Mouse (Mus musculus): ENCODE results near the gene Atp2b4. TPM values are rescaled to one million over a fixed set of nuclear protein-coding genes. Genes with fewer than 3 reads are reported as not detected.

Gene Atp2b4
- polyA plus RNA-seq, 1 experiment from 2014 or later, result 38.8 TPM

GRCm38 (mm10) chr1:133694876-133695275 is 106.0 kb downstream of the Atp2b4 start:
- WGBS, result 88% methylated on average over 1 of the region's 1 CpGs
- ATAC-seq (ENCODE audit: insufficient number of reproducible peaks, insufficient read depth, low FRiP score, low read depth), result no peak
- Histone ChIP-seq H3K4me1 (ENCODE audit: control insufficient read depth, insufficient read depth, low read length) (peaks cover 25% of the 10 kb centered on the region), H3K9ac (replicated peaks; ENCODE audit: low read depth, low read length) (no peak overlapping the region), H3K27ac (ENCODE audit: low read length) (peak overlapping the region; percentile 80), H3K36me3 (ENCODE audit: control insufficient read depth, insufficient read depth, low read length) (no peaks in the 10 kb centered on the region), H3K4me2 (replicated peaks; ENCODE audit: low read depth, low read length) (no peak overlapping the region), H3K4me3 (ENCODE audit: low read depth, low read length) (no peak overlapping the region), H3K9me3 (ENCODE audit: control insufficient read depth, low read depth, low read length) (no peaks in the 10 kb centered on the region), H3K27me3 (ENCODE audit: control insufficient read depth, insufficient read depth, low read length) (no peaks in the 10 kb centered on the region)

GRCm38 (mm10) chr1:133694301-133694700 is 106.5 kb downstream of the Atp2b4 start:
- no peak for ATAC-seq (ENCODE audit: insufficient number of reproducible peaks, insufficient read depth, low FRiP score, low read depth)

GRCm38 (mm10) chr1:133693536-133694114 is 107.2 kb downstream of the Atp2b4 start:
- 59% methylated on average over 11 of the region's 11 CpGs for WGBS
- Histone ChIP-seq H3K4me1 (ENCODE audit: control insufficient read depth, insufficient read depth, low read length) (peaks cover 25% of the 10 kb centered on the region), H3K4me2 (replicated peaks; ENCODE audit: low read depth, low read length) (no peak overlapping the region), H3K9me3 (ENCODE audit: control insufficient read depth, low read depth, low read length) (no peaks in the 10 kb centered on the region), H3K27ac (ENCODE audit: low read length) (peak overlapping the region; percentile 80; the same call in 1 of the 2 replicates), H3K4me3 (ENCODE audit: low read depth, low read length) (no peak overlapping the region), H3K27me3 (ENCODE audit: control insufficient read depth, insufficient read depth, low read length) (no peaks in the 10 kb centered on the region), H3K36me3 (ENCODE audit: control insufficient read depth, insufficient read depth, low read length) (no peaks in the 10 kb centered on the region), H3K9ac (replicated peaks; ENCODE audit: low read depth, low read length) (no peak overlapping the region)
- no peak for ATAC-seq (ENCODE audit: insufficient number of reproducible peaks, insufficient read depth, low FRiP score, low read depth)

More at GRCm38 (mm10) chr1:133694301-133694700, 106.5 kb downstream of the Atp2b4 start:
- H3K4me1 ChIP-seq (ENCODE audit: control insufficient read depth, insufficient read depth, low read length), result peaks cover 25% of the 10 kb centered on the region
- no peak overlapping the region for H3K4me3 ChIP-seq (ENCODE audit: low read depth, low read length)
- WGBS, result 4% methylated on average over 1 of the region's 1 CpGs
- H3K27me3 ChIP-seq (ENCODE audit: control insufficient read depth, insufficient read depth, low read length), result no peaks in the 10 kb centered on the region
- no peaks in the 10 kb centered on the region for H3K9me3 ChIP-seq (ENCODE audit: control insufficient read depth, low read depth, low read length)
- H3K9ac ChIP-seq (replicated peaks; ENCODE audit: low read depth, low read length), result no peak overlapping the region
- H3K27ac ChIP-seq (ENCODE audit: low read length), result peak overlapping the region; percentile 80; the same call in 1 of the 2 replicates
- H3K4me2 ChIP-seq (replicated peaks; ENCODE audit: low read depth, low read length), result no peak overlapping the region
- no peaks in the 10 kb centered on the region for H3K36me3 ChIP-seq (ENCODE audit: control insufficient read depth, insufficient read depth, low read length)

GRCm38 (mm10) chr1:133692195-133692594 is 108.6 kb downstream of the Atp2b4 start:
- no peaks in the 10 kb centered on the region for H3K9me3 ChIP-seq (ENCODE audit: control insufficient read depth, low read depth, low read length)
- H3K27me3 ChIP-seq (ENCODE audit: control insufficient read depth, insufficient read depth, low read length), result no peaks in the 10 kb centered on the region
- H3K4me3 ChIP-seq (ENCODE audit: low read depth, low read length), result no peak overlapping the region
- H3K4me2 ChIP-seq (replicated peaks; ENCODE audit: low read depth, low read length), result no peak overlapping the region
- 38% methylated on average over 4 of the region's 4 CpGs for WGBS
- H3K9ac ChIP-seq (replicated peaks; ENCODE audit: low read depth, low read length), result no peak overlapping the region
- H3K36me3 ChIP-seq (ENCODE audit: control insufficient read depth, insufficient read depth, low read length), result no peaks in the 10 kb centered on the region
- H3K27ac ChIP-seq (ENCODE audit: low read length), result no peak overlapping the region
- no peak for ATAC-seq (ENCODE audit: insufficient number of reproducible peaks, insufficient read depth, low FRiP score, low read depth)
- peaks cover 25% of the 10 kb centered on the region for H3K4me1 ChIP-seq (ENCODE audit: control insufficient read depth, insufficient read depth, low read length)

GRCm38 (mm10) chr1:133691046-133691445 is 109.8 kb downstream of the Atp2b4 start:
- H3K4me3 ChIP-seq (ENCODE audit: low read depth, low read length), result no peak overlapping the region
- H3K4me2 ChIP-seq (replicated peaks; ENCODE audit: low read depth, low read length), result no peak overlapping the region
- no peaks in the 10 kb centered on the region for H3K27me3 ChIP-seq (ENCODE audit: control insufficient read depth, insufficient read depth, low read length)
- peaks cover 17% of the 10 kb centered on the region for H3K4me1 ChIP-seq (ENCODE audit: control insufficient read depth, insufficient read depth, low read length)
- no peak for ATAC-seq (ENCODE audit: insufficient number of reproducible peaks, insufficient read depth, low FRiP score, low read depth)
- H3K9ac ChIP-seq (replicated peaks; ENCODE audit: low read depth, low read length), result no peak overlapping the region
- no peak overlapping the region for H3K27ac ChIP-seq (ENCODE audit: low read length)
- no peaks in the 10 kb centered on the region for H3K9me3 ChIP-seq (ENCODE audit: control insufficient read depth, low read depth, low read length)
- H3K36me3 ChIP-seq (ENCODE audit: control insufficient read depth, insufficient read depth, low read length), result no peaks in the 10 kb centered on the region
- 94% methylated on average over 6 of the region's 6 CpGs for WGBS

GRCm38 (mm10) chr1:133689897-133690296 is 110.9 kb downstream of the Atp2b4 start, which contains the start of gene Lax1:
Lax1 (minus strand) TSS chr1:133690108.
- Histone ChIP-seq H3K4me3 (ENCODE audit: low read depth, low read length) (no peak within 1 kb of the TSS), H3K36me3 (ENCODE audit: control insufficient read depth, insufficient read depth, low read length) (no peaks in the 10 kb centered on the region), H3K4me1 (ENCODE audit: control insufficient read depth, insufficient read depth, low read length) (peaks cover 8% of the 10 kb centered on the region), H3K9me3 (ENCODE audit: control insufficient read depth, low read depth, low read length) (no peaks in the 10 kb centered on the region), H3K4me2 (replicated peaks; ENCODE audit: low read depth, low read length) (no peak within 1 kb of the TSS), H3K9ac (replicated peaks; ENCODE audit: low read depth, low read length) (no peak within 1 kb of the TSS), H3K27me3 (ENCODE audit: control insufficient read depth, insufficient read depth, low read length) (no peaks in the 10 kb centered on the region), H3K27ac (ENCODE audit: low read length) (no peak within 1 kb of the TSS)
- 24% methylated on average over 6 of the region's 6 CpGs for WGBS
- ATAC-seq (ENCODE audit: insufficient number of reproducible peaks, insufficient read depth, low FRiP score, low read depth), result no peak

GRCm38 (mm10) chr1:133688301-133688700 is 112.5 kb downstream of the Atp2b4 start:
- H3K4me2 ChIP-seq (replicated peaks; ENCODE audit: low read depth, low read length), result no peak overlapping the region
- no peak overlapping the region for H3K4me3 ChIP-seq (ENCODE audit: low read depth, low read length)
- no peaks in the 10 kb centered on the region for H3K36me3 ChIP-seq (ENCODE audit: control insufficient read depth, insufficient read depth, low read length)
- H3K4me1 ChIP-seq (ENCODE audit: control insufficient read depth, insufficient read depth, low read length), result no peaks in the 10 kb centered on the region
- ATAC-seq (ENCODE audit: insufficient number of reproducible peaks, insufficient read depth, low FRiP score, low read depth), result no peak
- H3K27ac ChIP-seq (ENCODE audit: low read length), result no peak overlapping the region
- H3K9me3 ChIP-seq (ENCODE audit: control insufficient read depth, low read depth, low read length), result no peaks in the 10 kb centered on the region
- H3K27me3 ChIP-seq (ENCODE audit: control insufficient read depth, insufficient read depth, low read length), result no peaks in the 10 kb centered on the region
- WGBS, result 60% methylated on average over 7 of the region's 7 CpGs
- H3K9ac ChIP-seq (replicated peaks; ENCODE audit: low read depth, low read length), result no peak overlapping the region

GRCm38 (mm10) chr1:133685749-133686519 is 114.9 kb downstream of the Atp2b4 start:
- Histone ChIP-seq H3K4me3 (ENCODE audit: low read depth, low read length) (no peak overlapping the region), H3K4me2 (replicated peaks; ENCODE audit: low read depth, low read length) (no peak overlapping the region), H3K9ac (replicated peaks; ENCODE audit: low read depth, low read length) (no peak overlapping the region), H3K9me3 (ENCODE audit: control insufficient read depth, low read depth, low read length) (no peaks in the 10 kb centered on the region), H3K4me1 (ENCODE audit: control insufficient read depth, insufficient read depth, low read length) (no peaks in the 10 kb centered on the region), H3K36me3 (ENCODE audit: control insufficient read depth, insufficient read depth, low read length) (no peaks in the 10 kb centered on the region), H3K27me3 (ENCODE audit: control insufficient read depth, insufficient read depth, low read length) (no peaks in the 10 kb centered on the region), H3K27ac (ENCODE audit: low read length) (no peak overlapping the region)
- no peak for ATAC-seq (ENCODE audit: insufficient number of reproducible peaks, insufficient read depth, low FRiP score, low read depth)
- 65% methylated on average over 10 of the region's 10 CpGs for WGBS
